Mouse (Mus musculus): ENCODE data around the gene Erich2. TPM values are rescaled to one million over a fixed set of nuclear protein-coding genes. Genes with fewer than 3 reads are reported as not detected.

Gene Erich2
- polyA plus RNA-seq, 1 experiment from 2014 or later = 2.6 TPM

GRCm38 (mm10) chr2:70588200-70588599 lies 79.6 kb downstream of the Erich2 start:
- no peak overlapping the region for H3K4me3 ChIP-seq
- 0 out of 2 replicates have a peak, but pooled peaks cover 3% of the 10 kb centered on the region for H3K36me3 ChIP-seq
- H3K27me3 ChIP-seq = no peaks in the 10 kb centered on the region
- H3K4me2 ChIP-seq (replicated peaks) = no peak overlapping the region
- WGBS = 94% methylated on average over 6 of the region's 6 CpGs
- no peak overlapping the region for H3K9ac ChIP-seq
- no peak overlapping the region for H3K27ac ChIP-seq
- H3K9me3 ChIP-seq (replicated peaks) = no peaks in the 10 kb centered on the region
- ATAC-seq (ENCODE audit: low FRiP score) = no peak
- peaks cover 7% of the 10 kb centered on the region; the same call in 1 of the 2 replicates for H3K4me1 ChIP-seq

Other genes starting within 250 kb of the Erich2 start
- gene Sp5, start 33.9 kb upstream of the Erich2 start, polyA plus RNA-seq (2016; fragmentation: Nextera tagmentation; extraction: Ambion mirVana) = 6.3 and 7.4 TPM in 2 replicates
- 24.4 and 24.9 TPM in 2 replicates for gene Gad1, start 44.3 kb downstream of the Erich2 start, polyA plus RNA-seq (2016; fragmentation: Nextera tagmentation; extraction: Ambion mirVana)
- gene Gorasp2, start 152.8 kb downstream of the Erich2 start, polyA plus RNA-seq (2016; fragmentation: Nextera tagmentation; extraction: Ambion mirVana) = 132 and 143 TPM in 2 replicates
- gene Gm26558, start 153.3 kb downstream of the Erich2 start, polyA plus RNA-seq (2016; fragmentation: Nextera tagmentation; extraction: Ambion mirVana) = 4.4 and 5.0 TPM in 2 replicates

All from hindbrain, embryonic 12.5 days (tissue).